Mouse (Mus musculus) adrenal gland, postnatal 0 days (tissue): ENCODE data around the gene Il27ra. TPM values are rescaled to one million over a fixed set of nuclear protein-coding genes. Genes with fewer than 3 reads are reported as not detected.

Source experiments
- microRNA-seq: library from miRNA; unstranded; fragments of <30 nt; microRNA quantifications from one replicate; pipeline ENCODE4, GENCODE M21; 2016; ENCODE audit warnings: borderline replicate concordance; ENCODE audit not compliant: insufficient number of aligned reads
- polyA plus RNA-seq: library from polyadenylated mRNA; unstranded; fragments of >200 nt; fragmentation: Nextera tagmentation; extraction: Ambion mirVana; gene quantifications from 2 replicates; pipeline ENCODE4 v1.2.1, GENCODE M21; 2015

The Il27ra gene
- 0.97 and 2.4 TPM in 2 replicates for polyA plus RNA-seq

DNA sequence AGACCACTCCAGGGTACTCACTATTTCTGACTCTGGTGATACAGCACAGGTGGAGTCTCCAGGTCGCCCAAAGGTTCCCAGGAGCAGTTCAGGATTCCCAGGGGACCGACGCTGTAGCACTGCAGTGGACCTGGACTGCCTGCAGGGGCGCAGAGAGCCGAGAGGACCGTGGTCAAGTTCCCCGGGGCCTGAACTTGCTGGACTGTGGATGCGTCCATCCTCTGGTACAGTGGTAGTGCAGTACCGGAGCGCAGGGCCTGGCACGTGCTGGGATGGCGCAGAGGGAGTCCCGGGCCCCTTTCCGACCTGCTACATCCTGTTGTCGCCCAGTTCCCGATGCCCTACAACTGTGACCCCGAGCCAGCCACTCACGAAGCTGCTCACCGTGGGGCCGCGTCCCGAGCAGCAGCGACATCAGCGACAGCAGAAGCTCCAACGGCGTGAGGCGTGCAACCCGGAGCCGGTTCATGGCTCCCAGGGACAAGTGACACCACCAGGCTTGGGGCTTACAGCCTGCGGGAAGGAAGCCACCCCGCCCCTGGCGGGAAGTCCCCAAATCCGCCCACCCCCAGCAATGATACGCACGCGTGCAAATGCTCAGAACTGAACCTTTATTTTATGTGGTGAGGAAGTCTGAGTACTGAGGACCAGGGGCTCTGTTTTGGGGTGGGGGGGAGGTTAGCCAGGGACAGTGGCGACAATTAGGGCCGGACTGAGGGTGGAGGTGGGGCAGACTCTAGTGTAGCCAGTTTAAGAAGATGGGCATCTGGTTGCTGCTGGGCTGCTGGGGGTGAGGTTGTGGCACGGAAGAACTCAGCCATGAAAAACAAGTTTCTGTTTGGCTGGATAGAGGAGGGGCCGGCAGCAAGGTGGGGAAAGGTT is at the start of gene Il27ra:
Il27ra (minus strand) TSS at position 524 of the 882 bp plus-strand sequence.

DNA sequence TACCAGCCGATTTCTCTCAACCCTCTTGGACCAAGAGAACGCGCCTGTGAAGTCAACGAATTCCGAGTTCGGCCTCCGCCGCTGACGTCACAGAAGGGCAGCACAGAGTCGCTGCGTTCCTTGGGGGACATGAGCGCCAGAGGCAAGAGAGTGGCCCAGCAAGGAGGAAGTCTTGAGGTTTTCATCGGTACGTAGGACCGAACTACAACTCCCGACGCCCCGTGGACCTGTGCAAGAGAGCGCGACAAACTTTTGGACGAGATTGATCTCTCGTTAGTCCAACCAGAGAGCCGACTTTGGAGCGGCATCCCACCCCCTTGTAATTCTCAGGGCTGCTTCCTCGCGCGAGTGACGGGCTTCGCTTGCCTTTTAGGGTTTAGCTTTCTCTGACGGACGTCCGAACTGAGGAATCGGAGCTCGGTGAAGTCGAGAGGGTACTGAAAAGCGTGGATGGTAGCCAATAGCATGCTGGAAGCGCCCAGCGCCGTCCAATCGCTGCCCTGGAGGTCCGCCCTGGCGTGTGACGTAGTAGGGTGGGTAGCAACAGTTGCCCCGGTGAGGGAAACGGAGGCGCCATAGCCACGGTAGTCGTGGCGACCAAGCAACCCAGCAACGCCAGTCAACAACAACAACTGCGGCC is 24.0 kb upstream of the Il27ra start, which contains the start of gene Rfx1:
Rfx1 (plus strand) TSS at position 544 of the 640 bp plus-strand sequence.

DNA sequence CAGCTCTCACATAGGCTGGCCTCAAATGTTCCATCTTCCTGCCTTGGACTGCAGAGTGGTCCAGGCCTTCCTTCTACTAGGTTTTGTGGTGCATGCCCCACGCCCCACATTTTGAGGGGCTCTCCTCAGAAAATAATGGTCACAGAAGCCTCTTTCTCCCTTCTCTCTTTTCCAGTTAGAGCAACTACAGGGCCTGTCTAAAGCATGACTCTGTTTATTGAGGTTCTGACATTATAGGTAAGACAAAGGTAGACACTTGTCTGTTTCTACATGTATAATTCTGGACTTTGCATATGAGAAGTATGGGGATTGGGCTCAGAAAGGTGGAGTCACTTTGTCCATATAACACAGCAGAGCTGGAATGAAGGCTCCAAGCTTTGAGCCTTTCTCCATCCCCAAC is 22.6 kb upstream of the Il27ra start, which contains the start of gene Gm10643:
Gm10643 (minus strand) TSS at position 101 of the 400 bp plus-strand sequence.

DNA sequence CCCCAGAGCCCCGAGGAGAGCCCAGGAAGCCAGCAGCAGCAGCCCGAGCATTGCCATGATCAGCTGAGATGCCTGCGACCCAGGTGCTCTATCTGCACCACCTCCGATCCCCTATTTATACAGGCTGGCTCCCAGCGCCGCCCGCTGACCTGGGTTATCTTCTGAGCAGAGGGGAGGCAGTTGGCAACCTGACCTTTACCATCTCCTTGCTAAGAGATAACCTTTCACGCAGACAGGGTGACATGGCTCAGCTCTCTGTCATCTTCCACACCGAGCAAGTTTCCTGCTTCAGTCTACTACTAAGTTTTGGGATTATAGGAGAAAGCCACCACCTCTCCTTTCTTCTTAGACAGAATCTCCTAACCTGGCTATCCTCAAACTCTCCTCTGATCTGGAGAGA is 2.5 kb upstream of the Il27ra start, which contains the start of gene Rln3:
Rln3 (minus strand) TSS at position 101 of the 400 bp plus-strand sequence.

DNA sequence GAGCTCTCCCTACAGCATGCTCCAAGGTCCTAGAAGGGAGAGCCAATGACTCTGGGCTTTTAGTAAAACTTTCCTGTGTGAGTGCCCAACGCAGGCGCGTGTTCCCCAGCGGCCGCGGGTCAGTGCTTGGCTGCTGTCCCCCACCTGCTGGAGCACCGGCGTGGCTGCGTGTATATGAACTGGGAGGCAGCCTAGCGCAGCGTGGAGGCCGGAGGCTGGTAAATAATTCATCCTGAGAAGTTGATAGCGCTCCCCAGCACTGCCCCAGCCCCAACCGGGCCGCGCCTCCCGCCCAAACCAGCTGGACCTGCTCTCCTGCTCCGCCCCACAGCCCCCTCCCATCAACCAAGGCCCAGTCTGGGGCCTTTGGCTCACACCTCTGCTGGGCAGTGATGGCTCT is 21.3 kb downstream of the Il27ra start, which contains the start of gene Palm3:
Palm3 (plus strand) TSS at position 376 of the 400 bp plus-strand sequence.

DNA sequence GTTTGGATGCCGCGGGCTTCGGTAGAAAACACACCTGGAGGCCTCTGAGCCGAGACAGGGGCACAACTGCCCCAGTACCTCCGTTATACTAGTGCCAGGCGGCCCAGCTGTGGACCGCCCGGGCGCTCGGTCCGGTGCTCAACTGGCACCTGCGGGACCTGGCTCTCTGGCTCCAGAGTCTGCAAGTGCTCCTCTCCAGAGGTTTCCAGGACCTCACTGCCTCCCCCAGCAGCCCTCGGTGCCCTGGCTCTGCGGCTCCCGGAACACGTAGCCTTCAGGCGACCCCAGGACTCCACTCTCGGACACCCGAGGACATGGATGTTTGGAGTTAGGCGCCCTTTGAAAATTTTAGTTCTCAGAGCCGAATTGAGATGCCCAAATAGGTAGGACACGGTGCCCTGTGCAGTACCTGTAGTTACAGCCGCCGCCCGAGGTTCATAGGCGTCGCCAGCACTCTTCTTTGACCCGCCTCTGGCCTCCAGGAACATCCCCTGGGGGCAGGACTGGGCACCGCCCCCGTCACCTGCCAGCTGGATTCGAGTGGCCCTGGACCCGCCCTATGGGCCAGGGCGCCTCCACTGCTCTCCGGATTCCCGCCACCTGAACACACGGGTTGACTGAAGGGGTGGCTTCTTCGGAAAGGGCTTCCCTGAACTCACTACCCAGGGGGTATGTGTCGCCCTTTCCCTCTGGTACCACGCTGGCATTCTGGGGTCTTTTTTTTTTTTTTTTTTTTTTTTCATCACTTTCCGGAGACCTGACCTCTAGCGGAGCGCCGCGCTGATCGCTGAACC is 30.5 kb downstream of the Il27ra start, which contains the start of gene 2210011C24Rik:
2210011C24Rik (minus strand) TSS at position 467 of the 794 bp plus-strand sequence.

DNA sequence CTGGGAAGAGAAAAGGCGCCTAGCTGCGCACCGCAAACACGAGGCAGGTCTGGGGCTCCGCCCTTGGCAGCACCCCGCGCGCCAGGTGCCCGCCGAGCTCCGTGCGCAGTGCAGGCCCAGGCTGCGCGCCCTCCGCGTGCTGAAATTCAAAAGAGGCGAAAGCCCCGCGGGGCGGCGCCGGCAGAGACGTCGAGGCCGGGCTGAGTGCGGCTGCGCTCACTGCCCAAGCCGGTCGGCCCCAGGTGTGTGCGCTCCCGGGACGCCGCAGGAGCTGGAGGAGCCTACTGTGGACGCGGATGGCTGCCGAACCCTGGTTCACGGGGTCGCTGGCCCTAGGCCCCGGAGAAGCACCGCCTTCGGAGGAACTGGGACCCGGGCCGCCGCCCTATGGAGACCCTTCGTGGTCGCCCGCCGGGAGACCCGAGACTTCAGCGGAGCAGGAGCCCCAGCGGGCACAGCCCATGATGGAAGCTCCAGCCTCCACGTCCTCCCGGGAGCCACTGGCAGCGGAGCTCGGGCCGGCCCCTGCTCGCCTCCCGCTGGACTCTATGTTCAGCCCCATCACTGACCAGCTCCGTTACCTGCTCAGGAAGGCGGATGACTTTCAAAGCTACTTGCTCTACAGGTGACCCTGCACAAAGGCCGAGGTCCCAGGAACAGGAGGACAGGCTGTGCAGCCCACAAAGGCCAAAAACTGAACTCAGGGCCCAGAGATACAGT is 40.9 kb downstream of the Il27ra start, which contains the start of gene 1700067K01Rik:
1700067K01Rik (plus strand) TSS at position 222 of the 720 bp plus-strand sequence.

DNA sequence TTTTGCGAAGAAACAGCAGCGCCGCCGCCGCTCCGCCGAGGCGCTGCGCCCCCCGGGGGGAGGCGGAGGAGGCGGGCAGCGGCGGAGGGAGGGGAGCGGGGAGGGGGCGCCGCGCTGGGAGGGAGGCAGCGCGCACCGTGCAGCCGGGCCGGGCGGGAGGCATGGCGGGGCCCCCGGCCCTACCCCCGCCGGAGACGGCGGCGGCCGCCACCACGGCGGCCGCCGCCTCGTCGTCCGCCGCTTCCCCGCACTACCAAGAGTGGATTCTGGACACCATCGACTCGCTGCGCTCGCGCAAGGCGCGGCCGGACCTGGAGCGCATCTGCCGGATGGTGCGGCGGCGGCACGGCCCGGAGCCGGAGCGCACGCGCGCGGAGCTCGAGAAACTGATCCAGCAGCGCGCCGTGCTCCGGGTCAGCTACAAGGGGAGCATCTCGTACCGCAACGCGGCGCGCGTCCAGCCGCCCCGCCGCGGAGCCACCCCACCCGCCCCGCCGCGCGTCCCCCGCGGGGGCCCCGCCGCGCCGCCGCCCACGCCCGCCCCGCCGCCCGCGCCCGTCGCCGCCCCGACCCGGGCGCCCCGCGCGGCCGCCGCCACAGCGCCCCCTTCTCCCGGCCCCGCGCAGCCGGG is 44.8 kb downstream of the Il27ra start, which contains the start of gene Samd1:
Samd1 (plus strand) TSS at position 162 of the 631 bp plus-strand sequence.

Small RNA genes lying within 50 kb of the gene (microRNA-seq; reads per million reads assigned to microRNA genes)
- gene Mir1199, result not detected
- gene Mir709, result not detected
- gene Mir8111, result 3.9 reads per million, percentile 2 among the genes with 10 or more reads in this experiment

Other genes starting within 250 kb of the Il27ra start
- gene Adgrl1, start 142.5 kb downstream of the Il27ra start, polyA plus RNA-seq, result 16.4 and 19.5 TPM in 2 replicates
- 0.13 and 0.28 TPM in 2 replicates for gene Gm10644, start 87.4 kb downstream of the Il27ra start, polyA plus RNA-seq
- gene Asf1b, start 87.1 kb downstream of the Il27ra start, polyA plus RNA-seq, result 17.9 and 18.7 TPM in 2 replicates
- gene Prkaca, start 69.6 kb downstream of the Il27ra start, polyA plus RNA-seq, result 124 and 163 TPM in 2 replicates
- gene Samd1, start 44.9 kb downstream of the Il27ra start, polyA plus RNA-seq, result 5.2 and 5.8 TPM in 2 replicates
- gene 1700067K01Rik, start 41.1 kb downstream of the Il27ra start, polyA plus RNA-seq, result 0.81 and 1.0 TPM in 2 replicates
- 1.3 and 3.4 TPM in 2 replicates for gene 2210011C24Rik, start 30.4 kb downstream of the Il27ra start, polyA plus RNA-seq
- 1.1 and 4.2 TPM in 2 replicates for gene Palm3, start 21.1 kb downstream of the Il27ra start, polyA plus RNA-seq
- 0.30 TPM in 1 of 2 replicates, not detected in the other for gene Rln3, start 2.4 kb upstream of the Il27ra start, polyA plus RNA-seq
- gene Gm10643, start 22.5 kb upstream of the Il27ra start, polyA plus RNA-seq, result 1.0 and 1.3 TPM in 2 replicates
- gene Rfx1, start 24.2 kb upstream of the Il27ra start, polyA plus RNA-seq, result 5.4 and 6.1 TPM in 2 replicates
- gene Dcaf15, start 62.2 kb upstream of the Il27ra start, polyA plus RNA-seq, result 5.2 and 5.6 TPM in 2 replicates
- 0.17 and 0.58 TPM in 2 replicates for gene Podnl1, start 83.4 kb upstream of the Il27ra start, polyA plus RNA-seq
- gene Cc2d1a, start 105.3 kb upstream of the Il27ra start, polyA plus RNA-seq, result 17.6 and 20.0 TPM in 2 replicates
- 1.3 TPM in 2 replicates for gene 4930432K21Rik, start 105.4 kb upstream of the Il27ra start, polyA plus RNA-seq
- gene Nanos3, start 142.6 kb upstream of the Il27ra start, polyA plus RNA-seq, result 5.1 and 7.0 TPM in 2 replicates
- gene Zswim4, start 194.5 kb upstream of the Il27ra start, polyA plus RNA-seq, result 7.2 and 10.3 TPM in 2 replicates
- 370 and 375 TPM in 2 replicates for gene D8Ertd738e, start 207.1 kb upstream of the Il27ra start, polyA plus RNA-seq
- gene Mri1, start 214.7 kb upstream of the Il27ra start, polyA plus RNA-seq, result 56.0 and 87.5 TPM in 2 replicates
- 12.2 and 14.5 TPM in 2 replicates for gene Ccdc130, start 227.8 kb upstream of the Il27ra start, polyA plus RNA-seq